Mouse (Mus musculus) forebrain, postnatal 0 days (tissue): ENCODE data around the gene Hoxb3. TPM values are rescaled to one million over a fixed set of nuclear protein-coding genes. Genes with fewer than 3 reads are reported as not detected.

ENCODE experiments used
- ATAC-seq: fragments of 200-750 bp; cut with Nextera tagmentation; 2 replicates; pipeline ENCODE4 v1.8.0; 2017; ENCODE audit warnings: mild to moderate bottlenecking, moderate library complexity
- DNase-seq: peaks from one replicate; pipeline ENCODE4 v3.0.0-alpha.2; 2015
- H3K27ac ChIP-seq: fragments of 300-500 bp; sonication (generic); 2 replicates; pipeline ENCODE4 v1.5.1; 2014; ENCODE audit warnings: low read depth, mild to moderate bottlenecking, antibody characterized with exemption, low read length, moderate library complexity, mixed read lengths
- H3K27me3 ChIP-seq: fragments of 300-500 bp; sonication (generic); 2 replicates; pipeline ENCODE4 v1.6.1; 2014; ENCODE audit warnings: mild to moderate bottlenecking, low read length, mixed read lengths; ENCODE audit not compliant: insufficient read depth
- H3K36me3 ChIP-seq: fragments of 300-500 bp; sonication (generic); 2 replicates; pipeline ENCODE4 v1.6.1; 2014; ENCODE audit warnings: mild to moderate bottlenecking, moderate library complexity; ENCODE audit not compliant: insufficient read depth
- H3K4me1 ChIP-seq: fragments of 300-500 bp; sonication (generic); 2 replicates; pipeline ENCODE4 v1.6.1; 2014; ENCODE audit warnings: antibody characterized with exemption; ENCODE audit not compliant: insufficient read depth
- H3K4me2 ChIP-seq: fragments of 300-500 bp; sonication (generic); 2 replicates; pipeline ENCODE4 v1.6.1; 2014; ENCODE audit warnings: low read depth, mild to moderate bottlenecking, moderate library complexity
- H3K4me3 ChIP-seq: fragments of 300-500 bp; sonication (generic); 2 replicates; pipeline ENCODE4 v1.5.1; 2014; ENCODE audit warnings: low read depth, low read length, mixed read lengths
- H3K9ac ChIP-seq: fragments of 300-500 bp; sonication (generic); 2 replicates; pipeline ENCODE4 v1.6.1; 2014; ENCODE audit warnings: mild to moderate bottlenecking
- H3K9me3 ChIP-seq: fragments of 300-500 bp; sonication (generic); 2 replicates; pipeline ENCODE4 v1.6.1; 2016; ENCODE audit warnings: low read length
- CTCF ChIP-seq: sonication (generic); IDR thresholded peaks from 2 replicates; pipeline ENCODE4 v1.5.1; 2016; ENCODE audit warnings: antibody characterized with exemption, control low read depth, low read depth
- whole genome bisulfite sequencing: fragments of 180-500 bp; shearing (Covaris S2); extraction: QIAGEN DNeasy Blood & Tissue Kit; methylation state at CpG from one replicate; pipeline ENCODE4 v1.1.7; 2014; 5-methylcytosine and 5-hydroxymethylcytosine counted together
- polyA plus RNA-seq: library from polyadenylated mRNA; unstranded; fragments of >200 nt; fragmentation: Nextera tagmentation; extraction: Ambion mirVana; gene quantifications from 2 replicates; pipeline ENCODE4 v1.2.1, GENCODE M21; 2015
- total RNA-seq: library from RNA; depleted of rRNA; stranded (reverse); fragments of >200 nt; gene quantifications from 2 replicates; pipeline ENCODE4 v1.2.3, GENCODE M21; 2014

Hoxb3 gene
- total and polyA plus RNA-seq, 2 experiments from 2014 or later: not detected

- ATAC-seq: no peak
- H3K4me2 ChIP-seq: no peak overlapping the region
- peaks cover 100% of the 10 kb centered on the region for H3K27me3 ChIP-seq
- no peak overlapping the region for H3K9ac ChIP-seq
- WGBS: 6% methylated on average over 6 of the region's 6 CpGs
- DNase-seq: no peak
- no peaks in the 10 kb centered on the region for H3K4me1 ChIP-seq
- H3K4me3 ChIP-seq: no peak overlapping the region
- no peak overlapping the region for H3K27ac ChIP-seq
- H3K36me3 ChIP-seq: no peaks in the 10 kb centered on the region
- no peaks in the 10 kb centered on the region for H3K9me3 ChIP-seq
- TF ChIP-seq CTCF: no peak
Observed at GRCm38 (mm10) chr11:96322738-96323137, 388 bp upstream of the Hoxb3 start.

GRCm38 (mm10) chr11:96324125-96324524 lies 999 bp downstream of the Hoxb3 start:
- Histone ChIP-seq H3K27me3 (peaks cover 100% of the 10 kb centered on the region), H3K9me3 (no peaks in the 10 kb centered on the region), H3K36me3 (no peaks in the 10 kb centered on the region), H3K4me1 (no peaks in the 10 kb centered on the region), H3K9ac (no peak overlapping the region), H3K27ac (no peak overlapping the region), H3K4me2 (no peak overlapping the region), H3K4me3 (no peak overlapping the region)
- ATAC-seq: no peak
- DNase-seq: no peak
- TF ChIP-seq CTCF: no peak
- WGBS: 2% methylated on average over 5 of the region's 5 CpGs

GRCm38 (mm10) chr11:96324965-96325364 lies 1.8 kb downstream of the Hoxb3 start:
- 2% methylated on average over 8 of the region's 8 CpGs for WGBS
- Histone ChIP-seq H3K27me3 (peaks cover 100% of the 10 kb centered on the region), H3K27ac (no peak overlapping the region), H3K9me3 (no peaks in the 10 kb centered on the region), H3K36me3 (no peaks in the 10 kb centered on the region), H3K4me1 (no peaks in the 10 kb centered on the region), H3K9ac (no peak overlapping the region), H3K4me2 (no peak overlapping the region), H3K4me3 (no peak overlapping the region)
- no peak for ATAC-seq
- TF ChIP-seq CTCF: no peak
- no peak for DNase-seq

GRCm38 (mm10) chr11:96325747-96326212 lies 2.7 kb downstream of the Hoxb3 start:
- DNase-seq (no peak), ATAC-seq (no peak)
- 2% methylated on average over 22 of the region's 22 CpGs for WGBS
- Histone ChIP-seq H3K27me3 (peaks cover 100% of the 10 kb centered on the region), H3K4me1 (no peaks in the 10 kb centered on the region), H3K9me3 (no peaks in the 10 kb centered on the region), H3K9ac (no peak overlapping the region), H3K4me3 (no peak overlapping the region), H3K27ac (no peak overlapping the region), H3K36me3 (no peaks in the 10 kb centered on the region), H3K4me2 (no peak overlapping the region)
- no peak for TF ChIP-seq CTCF

GRCm38 (mm10) chr11:96326705-96327104 lies 3.6 kb downstream of the Hoxb3 start:
- H3K9me3 ChIP-seq: no peaks in the 10 kb centered on the region
- DNase-seq (no peak), ATAC-seq (no peak)
- no peak for TF ChIP-seq CTCF
- H3K4me3 ChIP-seq: no peak overlapping the region
- H3K36me3 ChIP-seq: no peaks in the 10 kb centered on the region
- no peak overlapping the region for H3K4me2 ChIP-seq
- H3K27me3 ChIP-seq: peaks cover 100% of the 10 kb centered on the region
- 2% methylated on average over 12 of the region's 12 CpGs for WGBS
- no peak overlapping the region for H3K9ac ChIP-seq
- H3K27ac ChIP-seq: no peak overlapping the region
- H3K4me1 ChIP-seq: no peaks in the 10 kb centered on the region

GRCm38 (mm10) chr11:96327122-96327521 lies 4.0 kb downstream of the Hoxb3 start:
- Histone ChIP-seq H3K4me3 (no peak overlapping the region), H3K4me1 (no peaks in the 10 kb centered on the region), H3K27me3 (peaks cover 100% of the 10 kb centered on the region), H3K27ac (no peak overlapping the region), H3K9me3 (no peaks in the 10 kb centered on the region), H3K9ac (no peak overlapping the region), H3K4me2 (no peak overlapping the region), H3K36me3 (no peaks in the 10 kb centered on the region)
- ATAC-seq (no peak), DNase-seq (no peak)
- TF ChIP-seq CTCF: no peak
- WGBS: 3% methylated on average over 7 of the region's 7 CpGs

GRCm38 (mm10) chr11:96327750-96328149 lies 4.6 kb downstream of the Hoxb3 start:
- DNase-seq (no peak), ATAC-seq (no peak)
- TF ChIP-seq CTCF: no peak
- WGBS: 6% methylated on average over 5 of the region's 5 CpGs
- Histone ChIP-seq H3K27ac (no peak overlapping the region), H3K27me3 (peaks cover 100% of the 10 kb centered on the region), H3K4me1 (no peaks in the 10 kb centered on the region), H3K36me3 (no peaks in the 10 kb centered on the region), H3K4me3 (no peak overlapping the region), H3K4me2 (no peak overlapping the region), H3K9me3 (no peaks in the 10 kb centered on the region), H3K9ac (no peak overlapping the region)

- Histone ChIP-seq H3K4me2 (no peak overlapping the region), H3K36me3 (no peaks in the 10 kb centered on the region), H3K4me3 (no peak overlapping the region), H3K27ac (no peak overlapping the region), H3K9ac (no peak overlapping the region), H3K27me3 (peaks cover 100% of the 10 kb centered on the region), H3K9me3 (no peaks in the 10 kb centered on the region), H3K4me1 (no peaks in the 10 kb centered on the region)
- ATAC-seq (no peak), DNase-seq (no peak)
- no peak for TF ChIP-seq CTCF
- WGBS: 3% methylated on average over 8 of the region's 8 CpGs
Observed at GRCm38 (mm10) chr11:96328605-96329004, 5.5 kb downstream of the Hoxb3 start.
